Mouse (Mus musculus) lung, postnatal 0 days (tissue): ENCODE measurements around the gene Ints11. TPM values are rescaled to one million over a fixed set of nuclear protein-coding genes. Genes with fewer than 3 reads are reported as not detected.

Experiments used
- ATAC-seq: fragments of 200-750 bp; cut with Nextera tagmentation; 2 replicates; pipeline ENCODE4 v1.8.0; 2017; ENCODE audit warnings: moderate library complexity
- DNase-seq: peaks from one replicate; pipeline ENCODE4 v3.0.0-alpha.2; 2016; ENCODE audit warnings: low spot score
- H3K27ac ChIP-seq: fragments of 300-500 bp; sonication (generic); 2 replicates; pipeline ENCODE4 v1.5.1; 2014; ENCODE audit warnings: antibody characterized with exemption, mild to moderate bottlenecking, low read length, mixed read lengths
- H3K27me3 ChIP-seq: fragments of 300-500 bp; sonication (generic); replicated peaks from 2 replicates; pipeline ENCODE4 v1.6.1; 2014; ENCODE audit warnings: low read length, mixed read lengths; ENCODE audit not compliant: insufficient read depth
- H3K36me3 ChIP-seq: fragments of 300-500 bp; sonication (generic); 2 replicates; pipeline ENCODE4 v1.6.1; 2014; ENCODE audit warnings: low read length, mixed read lengths; ENCODE audit not compliant: insufficient read depth
- H3K4me1 ChIP-seq: fragments of 300-500 bp; sonication (generic); 2 replicates; pipeline ENCODE4 v1.6.1; 2014; ENCODE audit warnings: antibody characterized with exemption, low read depth, low read length, mixed read lengths; ENCODE audit not compliant: insufficient read depth
- H3K4me2 ChIP-seq: fragments of 300-500 bp; sonication (generic); replicated peaks from 2 replicates; pipeline ENCODE4 v1.6.1; 2014; ENCODE audit warnings: low read depth, mild to moderate bottlenecking, low read length, moderate library complexity, mixed read lengths
- H3K4me3 ChIP-seq: fragments of 300-500 bp; sonication (generic); 2 replicates; pipeline ENCODE4 v1.5.1; 2014; ENCODE audit warnings: low read depth, low read length
- H3K9ac ChIP-seq: fragments of 300-500 bp; sonication (generic); replicated peaks from 2 replicates; pipeline ENCODE4 v1.6.1; 2014; ENCODE audit warnings: low read depth, mild to moderate bottlenecking
- H3K9me3 ChIP-seq: fragments of 300-500 bp; sonication (generic); 2 replicates; pipeline ENCODE4 v1.6.1; 2016; ENCODE audit warnings: low read length, mixed read lengths
- CTCF ChIP-seq: IDR thresholded peaks from 2 replicates; pipeline ENCODE4 v1.5.1; 2016; ENCODE audit warnings: antibody characterized with exemption, mild to moderate bottlenecking
- EP300 ChIP-seq: IDR thresholded peaks from 2 replicates; pipeline ENCODE4 v1.6.1; 2016; ENCODE audit warnings: antibody characterized with exemption, mild to moderate bottlenecking, control low read depth
- WGBS: fragments of 180-500 bp; shearing (Covaris S2); extraction: QIAGEN DNeasy Blood & Tissue Kit; methylation state at CpG from one replicate; pipeline ENCODE4 v1.1.7; 2014; 5-methylcytosine and 5-hydroxymethylcytosine counted together
- polyA plus RNA-seq: library from polyadenylated mRNA; unstranded; fragments of >200 nt; fragmentation: Nextera tagmentation; extraction: Ambion mirVana; gene quantifications from 2 replicates; pipeline ENCODE4 v1.2.1, GENCODE M21; 2015

Ints11 gene
- polyA plus RNA-seq, 1 experiment from 2014 or later = 31.7 TPM

GRCm38 (mm10) chr4:155846871-155847578, 22.3 kb upstream of the Ints11 start, which contains the start of gene Dvl1:
Gene Dvl1, plus strand, starts transcription at chr4:155847402.
- H3K4me3 ChIP-seq = peak within 1 kb of the TSS; percentile 82
- 4% methylated on average over 20 of the region's 65 CpGs for WGBS
- peak; percentile 61 for TF ChIP-seq CTCF
- TF ChIP-seq EP300 = no peak
- DNase-seq (peak; percentile 90), ATAC-seq (peak; percentile 94)
- peak within 1 kb of the TSS; percentile 93 for H3K4me2 ChIP-seq
- H3K36me3 ChIP-seq = no peaks in the 10 kb centered on the region
- H3K27ac ChIP-seq = peak within 1 kb of the TSS; percentile 77
- H3K9me3 ChIP-seq = no peaks in the 10 kb centered on the region
- H3K9ac ChIP-seq = peak within 1 kb of the TSS; percentile 82
- H3K4me1 ChIP-seq = peaks cover 21% of the 10 kb centered on the region; the same call in 1 of the 2 replicates
- no peaks in the 10 kb centered on the region for H3K27me3 ChIP-seq

GRCm38 (mm10) chr4:155847591-155848352, 21.6 kb upstream of the Ints11 start:
- peak overlapping the region; percentile 82 for H3K4me3 ChIP-seq
- ATAC-seq = peak; percentile 54
- peak; percentile 40 for DNase-seq
- WGBS = 2% methylated on average over 49 of the region's 69 CpGs
- H3K9ac ChIP-seq = peak overlapping the region; percentile 82
- no peaks in the 10 kb centered on the region for H3K36me3 ChIP-seq
- peaks cover 21% of the 10 kb centered on the region; the same call in 1 of the 2 replicates for H3K4me1 ChIP-seq
- no peaks in the 10 kb centered on the region for H3K27me3 ChIP-seq
- no peaks in the 10 kb centered on the region for H3K9me3 ChIP-seq
- H3K4me2 ChIP-seq = peak overlapping the region; percentile 93
- H3K27ac ChIP-seq = peak overlapping the region; percentile 52; the same call in 1 of the 2 replicates
- TF ChIP-seq CTCF = no peak; the same call in none of the 2 replicates
- no peak for TF ChIP-seq EP300

DNA sequence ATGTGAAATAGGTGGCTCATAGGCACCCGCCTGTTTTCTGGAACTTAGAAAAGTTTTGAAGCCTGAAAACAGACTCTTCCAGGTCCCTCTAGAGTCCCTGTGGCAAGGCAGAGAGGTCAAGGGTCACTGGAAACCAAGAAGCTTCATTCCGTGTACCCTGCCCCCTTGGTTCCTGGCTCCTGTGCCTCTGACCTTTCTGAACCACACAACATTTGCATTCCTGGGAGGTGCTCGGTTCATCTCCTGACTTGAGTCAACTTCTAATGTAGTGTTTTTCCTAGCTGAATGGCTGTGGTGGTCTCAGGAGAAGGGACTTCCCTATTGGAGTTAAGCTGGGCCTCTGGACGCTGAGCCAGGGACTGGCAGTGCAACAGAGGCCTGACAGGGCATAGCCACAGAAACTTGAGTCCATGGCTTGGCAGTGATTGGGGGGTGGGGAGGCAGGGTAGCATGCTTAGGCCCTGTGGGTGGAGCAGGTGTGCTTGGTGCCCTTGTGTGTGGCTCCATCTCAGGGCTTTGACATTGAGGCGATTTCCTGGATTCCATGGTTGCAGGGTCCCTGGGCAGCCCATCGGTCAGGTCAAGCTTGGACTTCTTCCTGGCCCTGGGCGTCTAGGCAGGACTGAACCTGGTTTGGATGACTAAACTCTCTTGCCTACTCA, 20.8 kb upstream of the Ints11 start:
- ATAC-seq (no peak), DNase-seq (peak; percentile 15)
- Histone ChIP-seq H3K4me2 (peak overlapping the region; percentile 93), H3K36me3 (no peaks in the 10 kb centered on the region), H3K9ac (peak overlapping the region; percentile 82), H3K4me3 (peak overlapping the region; percentile 82), H3K27me3 (no peaks in the 10 kb centered on the region), H3K9me3 (no peaks in the 10 kb centered on the region), H3K27ac (no peak overlapping the region), H3K4me1 (peaks cover 21% of the 10 kb centered on the region; the same call in 1 of the 2 replicates)
- TF ChIP-seq CTCF = no peak
- TF ChIP-seq EP300 = no peak
- WGBS = 58% methylated on average over 7 of the region's 7 CpGs

- ATAC-seq = no peak
- Histone ChIP-seq H3K9me3 (no peaks in the 10 kb centered on the region), H3K4me1 (peaks cover 21% of the 10 kb centered on the region; the same call in 1 of the 2 replicates), H3K4me3 (no peak overlapping the region), H3K36me3 (0 out of 2 replicates have a peak, but pooled peaks cover 5% of the 10 kb centered on the region), H3K27me3 (no peaks in the 10 kb centered on the region), H3K4me2 (no peak overlapping the region), H3K9ac (no peak overlapping the region), H3K27ac (no peak overlapping the region)
- no peak for TF ChIP-seq CTCF
- TF ChIP-seq EP300 = no peak
- 71% methylated on average over 2 of the region's 2 CpGs for WGBS
- no peak for DNase-seq
Measured at GRCm38 (mm10) chr4:155849391-155849790, 20.0 kb upstream of the Ints11 start.

- no peak overlapping the region for H3K27ac ChIP-seq
- H3K4me1 ChIP-seq = peaks cover 21% of the 10 kb centered on the region; the same call in 1 of the 2 replicates
- 0 out of 2 replicates have a peak, but pooled peaks cover 6% of the 10 kb centered on the region for H3K36me3 ChIP-seq
- no peaks in the 10 kb centered on the region for H3K9me3 ChIP-seq
- ATAC-seq (no peak), DNase-seq (no peak)
- WGBS = 90% methylated on average over 3 of the region's 3 CpGs
- H3K4me3 ChIP-seq = no peak overlapping the region
- TF ChIP-seq CTCF = no peak
- no peak for TF ChIP-seq EP300
- no peak overlapping the region for H3K9ac ChIP-seq
- no peaks in the 10 kb centered on the region for H3K27me3 ChIP-seq
- no peak overlapping the region for H3K4me2 ChIP-seq
Measured at GRCm38 (mm10) chr4:155849792-155850451, 19.4 kb upstream of the Ints11 start.
